Mouse (Mus musculus): ENCODE measurements around the gene Numbl.
A peak's percentile ranks its signal among the peaks of the same experiment; 100 is the strongest.
"Not testable (repeated sequence)": the region's sequence is repeated elsewhere in the genome, so short reads cannot be mapped to it uniquely, and the experiment has no call there.

Numbl gene

DNA sequence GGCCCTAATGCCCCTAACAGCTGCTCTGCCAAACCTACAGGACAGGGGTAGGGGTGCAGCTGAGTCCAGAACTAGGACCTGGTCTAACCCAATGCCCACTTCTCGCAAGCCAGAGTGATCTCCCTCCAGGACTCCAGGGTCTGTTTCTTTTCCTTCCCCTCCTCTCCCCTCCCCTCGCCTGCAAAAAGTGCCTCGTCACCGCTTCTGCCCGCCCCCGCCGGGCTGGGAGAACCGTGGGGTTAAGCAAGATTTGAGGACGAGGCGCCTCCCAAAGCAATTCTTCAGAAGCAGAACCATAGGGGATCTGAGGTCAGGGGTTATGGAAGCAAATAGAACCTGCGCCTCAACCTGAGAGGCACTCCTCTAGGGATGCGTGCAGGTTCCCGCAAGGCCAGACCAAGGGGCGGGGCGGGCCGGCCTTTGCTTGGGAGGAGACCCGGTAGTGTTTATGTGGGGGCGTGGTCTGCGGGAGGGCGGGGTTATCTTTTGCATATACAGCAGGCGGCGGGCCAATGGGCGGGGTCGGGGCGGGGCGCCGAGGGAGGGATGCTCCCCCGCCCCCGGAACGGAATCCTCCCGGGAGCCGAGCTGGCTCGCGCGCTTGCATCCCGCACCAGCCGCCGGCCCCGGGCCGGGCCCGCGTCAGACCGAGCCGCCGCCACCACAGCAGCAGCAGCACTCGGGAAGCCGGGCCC is at the start of gene Numbl:
Gene Numbl, plus strand, starts transcription at position 229 of the 695 bp plus-strand sequence.
- peak; percentile 89 for DNase-seq

DNA sequence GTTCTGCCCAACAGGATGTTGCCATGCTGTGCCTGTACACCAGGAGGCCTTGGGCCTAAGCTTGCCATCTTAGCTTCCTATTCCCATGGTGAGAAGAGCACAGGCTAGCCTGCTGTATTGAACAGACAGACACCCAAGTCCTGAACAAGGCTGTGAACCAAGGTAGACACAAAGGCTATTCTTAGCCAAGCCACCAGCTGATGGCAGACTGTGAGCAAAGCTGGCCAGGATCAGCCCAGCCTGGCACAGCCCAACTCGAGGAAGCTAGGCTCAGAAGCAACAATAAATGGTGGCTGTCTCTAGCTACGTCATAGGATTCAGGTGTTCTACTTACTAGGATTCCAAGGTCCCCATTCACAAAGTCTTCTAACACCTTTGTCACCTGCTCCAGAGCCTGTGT is 45.6 kb upstream of the Numbl start:
- DNase-seq: no peak

DNA sequence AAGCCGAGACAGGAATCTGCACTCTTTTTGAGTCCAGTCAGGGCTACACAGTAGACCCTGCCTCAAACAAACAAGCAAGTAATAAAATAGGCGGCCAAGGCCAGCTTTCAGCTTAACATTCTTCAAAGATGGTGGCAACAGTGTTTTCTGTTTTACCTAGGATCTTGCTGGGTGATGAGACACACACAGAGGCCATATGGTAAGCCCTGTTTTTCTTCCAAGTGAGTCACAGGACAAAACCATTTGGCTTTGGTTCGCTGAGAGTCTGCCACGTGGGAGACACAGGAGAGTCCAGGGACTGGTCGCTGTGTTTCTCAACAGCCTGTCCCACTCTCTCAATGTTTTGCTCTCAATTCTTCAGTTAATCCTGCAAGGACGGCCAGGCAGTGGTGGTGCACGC is 39.6 kb upstream of the Numbl start:
- DNase-seq: no peak

DNA sequence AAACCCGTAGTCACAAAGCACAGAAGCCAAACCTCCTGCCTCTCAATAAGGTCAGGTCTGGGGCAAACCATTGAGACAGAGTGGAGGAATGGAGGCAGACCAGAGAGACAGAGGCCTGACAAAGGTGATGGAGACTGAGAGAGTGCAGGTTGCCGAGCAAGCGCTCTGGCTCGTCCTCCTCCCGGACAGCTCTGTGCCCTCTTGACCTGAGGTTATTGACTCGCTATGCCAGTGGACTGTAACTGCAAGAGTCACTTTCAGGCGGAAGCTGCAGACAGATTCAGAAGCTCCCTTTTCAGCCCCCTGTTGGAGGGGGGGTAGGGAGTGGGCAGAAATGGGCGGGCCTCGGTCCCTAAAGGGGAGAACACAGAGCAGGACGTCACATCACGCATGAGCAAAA is 38.3 kb upstream of the Numbl start:
- DNase-seq: no peak

DNA sequence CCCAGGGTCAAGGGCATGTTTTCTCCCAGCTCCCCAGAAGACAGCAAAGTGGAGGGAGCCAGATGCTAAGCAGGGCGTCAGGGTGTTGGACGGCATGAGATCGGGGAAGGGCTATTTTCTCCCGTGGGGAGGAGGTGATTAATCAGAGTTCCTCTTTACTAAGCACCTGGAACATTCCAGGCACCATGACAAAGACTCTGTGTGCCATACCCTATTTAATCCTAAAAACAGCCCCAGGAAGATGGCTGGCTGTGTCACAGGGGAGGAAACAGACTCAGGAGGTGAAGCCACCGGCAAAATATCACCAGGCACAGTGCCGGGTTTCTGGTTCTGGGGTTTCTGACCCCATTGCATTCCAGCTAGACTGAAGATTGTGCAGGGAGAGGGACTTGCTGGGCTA is 36.3 kb upstream of the Numbl start:
- DNase-seq: no peak

DNA sequence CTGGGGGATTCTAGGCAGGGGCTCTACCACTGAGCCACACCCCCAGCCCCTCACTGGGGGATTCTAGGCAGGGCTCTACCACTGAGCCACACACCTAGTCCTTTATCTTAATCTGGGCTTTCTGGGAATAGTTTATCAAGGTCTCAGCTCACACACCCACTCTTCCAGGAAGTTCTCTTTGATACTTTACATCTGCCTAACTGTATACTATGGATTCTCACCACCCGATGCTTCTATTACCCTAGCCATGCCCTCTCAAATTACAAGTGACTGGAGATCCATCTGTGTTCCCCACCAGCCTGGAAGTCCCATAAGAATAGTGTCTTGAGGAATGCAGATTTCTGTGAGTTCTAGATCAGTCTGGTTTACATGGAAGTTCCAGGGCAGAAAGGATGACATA is 35.7 kb upstream of the Numbl start:
- no peak for DNase-seq

DNA sequence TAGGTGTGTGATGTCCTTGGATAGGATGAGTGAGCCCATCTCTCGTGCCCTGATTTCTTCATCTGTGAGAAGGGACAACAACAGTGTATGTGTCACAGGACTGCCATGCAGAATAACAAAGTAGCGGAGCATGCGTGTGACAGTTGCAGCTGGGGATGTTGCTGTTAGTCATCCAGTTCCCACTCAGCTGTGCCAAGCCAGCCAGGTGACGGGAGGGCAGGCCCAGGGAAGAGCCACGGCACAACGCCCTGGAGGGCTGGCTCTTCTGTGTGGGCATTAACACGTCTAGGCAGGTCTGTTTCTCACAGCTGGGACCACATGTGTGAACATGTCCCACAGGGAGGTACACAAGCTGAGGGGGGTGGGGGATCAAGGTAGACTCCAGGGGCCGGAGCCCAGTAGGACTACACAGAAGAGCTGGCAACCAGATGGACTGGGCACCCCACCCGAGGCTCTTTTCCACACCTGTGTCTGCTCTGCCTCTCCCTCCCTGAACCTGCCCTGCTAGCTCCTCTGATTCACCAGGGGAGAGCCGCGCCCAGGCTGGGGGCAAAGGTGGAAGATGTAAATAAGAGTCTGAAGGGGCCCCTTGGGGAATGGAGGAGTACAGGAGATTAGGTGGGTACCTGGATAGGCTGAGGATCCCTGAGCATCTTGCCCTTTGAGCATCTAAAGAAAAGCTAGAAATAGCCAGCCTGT is 33.2 kb upstream of the Numbl start:
- DNase-seq: no peak

DNA sequence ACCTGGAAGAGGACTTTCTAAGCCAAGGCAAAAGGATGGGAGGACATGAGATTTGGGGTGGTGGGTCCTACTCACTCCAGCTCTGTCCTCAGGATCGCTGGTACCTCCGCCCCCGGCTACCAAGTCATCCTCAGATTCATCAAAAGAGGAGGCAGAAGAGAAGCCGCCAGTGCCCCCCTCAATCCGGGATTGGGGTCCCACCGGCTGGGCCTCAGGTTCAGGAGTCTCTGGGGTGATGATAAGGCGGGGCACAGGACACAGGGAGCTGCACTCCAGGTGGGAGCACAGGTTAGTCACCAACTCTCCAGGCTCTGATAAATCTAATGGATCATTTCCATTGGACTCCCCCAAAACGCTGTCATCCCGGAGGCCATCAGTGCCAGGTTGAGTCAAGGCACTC is 31.0 kb upstream of the Numbl start:
- DNase-seq: no peak

DNA sequence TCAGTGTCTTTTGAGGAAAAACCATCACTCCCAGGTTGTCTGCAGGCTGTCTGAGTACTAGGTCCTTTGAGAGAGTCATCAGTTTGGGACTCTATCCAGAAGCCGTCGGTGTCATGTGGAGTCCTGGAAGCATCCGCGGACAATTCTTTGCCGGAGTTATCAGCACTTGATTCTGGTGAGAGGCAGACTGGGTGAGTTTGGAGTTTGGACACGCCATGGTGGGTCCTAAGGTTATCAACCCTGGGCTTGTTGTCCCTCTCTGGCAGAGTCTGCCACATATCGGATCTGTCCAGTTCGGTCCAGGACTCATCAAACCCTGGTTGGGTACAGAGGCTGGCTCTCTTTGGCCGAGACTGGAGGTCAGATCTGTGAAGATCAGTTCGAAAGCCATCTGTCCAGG is 30.6 kb upstream of the Numbl start:
- DNase-seq: no peak

DNA sequence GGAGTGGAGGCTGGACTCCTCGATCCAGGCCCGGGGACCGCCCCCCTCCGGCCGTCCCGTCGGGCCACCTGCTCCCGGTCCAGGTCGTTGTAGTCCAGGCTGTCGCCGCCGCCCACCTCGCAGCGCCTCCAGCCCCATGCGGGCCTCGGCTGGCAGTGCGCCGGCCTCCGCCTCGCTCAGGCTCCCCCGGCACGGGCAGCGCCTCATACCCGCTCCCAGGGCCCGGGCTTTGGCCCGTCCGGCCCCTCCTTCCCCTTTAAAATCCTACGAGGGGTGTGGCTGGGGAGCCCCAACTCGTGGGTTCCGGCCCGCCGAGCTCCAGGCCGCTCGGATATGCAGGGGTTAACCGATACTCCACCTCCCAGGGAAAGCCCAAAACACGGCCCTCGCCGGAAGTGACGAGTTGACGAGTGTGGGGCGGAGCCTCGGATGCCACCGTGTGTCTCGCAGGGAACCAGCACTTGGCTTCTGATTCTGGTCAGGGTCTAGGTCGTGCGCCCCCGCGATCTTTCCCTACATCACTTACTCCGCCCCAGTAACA is 29.9 kb upstream of the Numbl start, which contains the start of gene Itpkc:
Gene Itpkc, minus strand, starts transcription at position 381 of the 541 bp plus-strand sequence.
- peak; percentile 94 for DNase-seq

DNA sequence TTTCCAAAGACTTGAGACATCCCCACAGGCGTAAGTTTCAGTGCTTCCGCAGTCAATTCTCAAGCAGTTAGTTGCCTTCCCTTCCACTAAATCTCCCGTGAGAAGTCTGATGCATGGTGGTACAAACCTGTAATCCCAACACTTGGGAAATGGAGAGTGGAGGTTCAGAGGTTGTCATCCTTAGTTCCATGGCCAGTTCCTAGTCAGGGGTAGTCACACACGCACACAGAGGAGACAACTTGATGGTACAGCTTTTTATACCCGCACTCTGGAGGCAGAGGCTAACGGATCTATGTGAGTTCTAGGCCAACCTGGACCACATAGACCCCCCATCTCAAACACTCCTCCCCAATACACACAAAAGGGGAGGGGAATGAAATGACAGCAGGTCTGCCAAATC is 29.4 kb upstream of the Numbl start:
- no peak for DNase-seq

DNA sequence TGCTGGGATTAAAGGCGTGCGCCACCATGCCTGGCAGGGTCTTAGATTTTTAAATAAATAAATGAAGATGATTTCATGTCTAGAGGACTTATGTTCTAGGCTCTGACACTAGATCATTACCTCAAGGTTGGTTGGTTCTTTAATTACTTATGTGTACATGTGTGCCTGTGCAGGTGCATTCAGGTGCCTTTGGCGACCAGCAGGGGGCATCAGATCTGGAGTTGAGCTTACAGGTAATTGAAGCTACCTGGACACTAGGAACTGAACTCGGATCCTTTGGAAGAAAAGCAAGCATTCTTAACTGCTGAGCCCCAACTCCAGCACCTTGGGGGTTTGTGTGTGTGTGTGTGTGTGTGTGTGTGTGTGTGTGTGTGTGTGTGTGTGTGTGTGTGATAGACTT is 27.5 kb upstream of the Numbl start:
- no peak for DNase-seq

DNA sequence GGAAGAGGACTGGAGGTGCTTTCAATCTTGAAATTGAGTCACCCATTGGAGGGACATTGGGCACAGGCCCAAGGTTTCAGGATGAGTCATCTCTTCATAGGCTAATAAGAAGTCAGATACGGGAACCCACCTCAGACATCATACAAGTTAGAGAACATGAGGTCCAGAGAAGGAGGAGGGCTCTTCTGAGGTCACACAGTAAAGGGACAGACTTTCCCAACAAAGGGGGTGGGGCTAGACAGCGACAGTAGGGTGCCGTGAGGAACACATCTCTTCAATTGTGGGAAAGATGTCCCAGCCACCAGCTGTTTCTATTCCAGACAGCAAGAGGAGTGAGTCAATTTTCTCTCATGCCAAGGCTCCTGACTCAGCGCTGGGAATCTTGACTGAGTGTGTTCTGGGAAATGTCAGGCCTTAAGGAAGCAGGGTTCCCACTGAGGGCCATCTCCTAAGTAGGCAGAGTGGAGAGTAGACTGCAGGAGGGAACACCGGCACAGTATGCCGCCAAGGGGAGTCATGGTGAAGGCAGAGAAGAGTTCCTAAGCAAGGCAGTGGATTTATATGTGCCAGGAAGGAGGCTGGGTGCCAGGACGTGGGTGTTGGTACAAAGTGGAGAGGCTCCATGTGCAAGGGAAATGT is 26.4 kb upstream of the Numbl start:
- DNase-seq: peak; percentile 83

DNA sequence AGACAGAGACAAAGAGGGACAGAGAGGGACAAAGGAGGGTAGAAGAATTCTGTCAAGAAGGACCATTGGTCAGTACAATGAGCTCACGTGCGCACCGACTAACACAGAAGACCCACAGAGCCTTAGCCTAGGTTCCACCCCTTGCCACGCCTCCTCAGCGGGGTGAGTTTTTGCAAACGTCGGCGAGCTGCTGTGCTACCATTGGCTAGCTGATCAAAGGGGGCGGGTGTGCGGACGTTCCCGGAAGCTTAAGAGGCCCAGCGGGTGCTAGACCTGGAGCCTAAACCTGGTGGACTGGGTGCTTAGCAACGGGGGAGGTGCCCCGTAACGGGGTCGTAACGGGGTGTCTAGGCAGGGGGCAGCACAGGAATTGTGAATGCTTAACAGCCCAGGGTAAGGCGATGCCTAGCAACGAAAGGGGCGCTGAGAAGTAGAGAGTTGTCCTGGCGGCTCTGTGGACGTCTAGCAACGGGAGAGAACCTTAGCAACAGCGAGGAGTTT is 25.4 kb upstream of the Numbl start, which contains the start of gene Coq8b:
Gene Coq8b, plus strand, starts transcription at position 243 of the 501 bp plus-strand sequence.
- DNase-seq: peak; percentile 91

DNA sequence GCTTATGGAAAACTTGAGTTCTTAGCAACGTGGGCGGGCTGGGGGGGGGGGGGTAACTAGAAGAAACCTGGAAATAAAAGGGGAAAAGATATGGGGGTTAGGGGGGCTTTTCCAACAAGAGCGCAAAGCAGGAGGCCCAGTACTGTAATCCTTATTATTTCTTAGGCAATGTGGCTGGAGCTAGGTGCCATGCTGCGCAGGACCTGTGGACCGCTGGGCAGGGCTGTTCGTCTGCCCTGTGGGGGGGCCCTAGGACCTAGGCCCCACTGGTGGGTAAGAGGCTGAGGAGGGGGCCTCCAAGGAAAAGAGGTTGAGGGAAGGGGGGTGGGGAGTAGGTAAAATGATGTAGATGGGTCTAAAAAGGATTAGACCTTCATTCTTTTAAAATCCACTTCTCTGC is 24.9 kb upstream of the Numbl start:
- DNase-seq: no peak

DNA sequence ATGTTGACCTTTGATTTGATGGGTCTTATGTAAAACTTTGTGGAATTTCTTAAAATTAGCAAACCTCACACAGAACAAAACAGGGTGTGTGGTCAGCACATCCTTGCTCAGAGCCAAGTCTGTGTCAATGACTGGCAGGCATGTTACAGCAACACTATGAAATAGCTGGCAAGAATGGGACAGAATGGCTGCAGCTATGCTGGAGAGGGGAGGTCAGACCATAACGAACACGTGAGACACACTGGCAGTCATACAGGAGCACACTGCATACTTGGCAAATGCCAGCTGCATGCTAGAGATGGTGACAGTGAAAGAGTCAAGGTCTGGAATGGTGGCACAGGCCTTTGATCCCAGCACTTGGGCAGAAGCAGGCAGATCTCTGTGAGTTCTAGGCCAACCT is 22.5 kb upstream of the Numbl start:
- no peak for DNase-seq

DNA sequence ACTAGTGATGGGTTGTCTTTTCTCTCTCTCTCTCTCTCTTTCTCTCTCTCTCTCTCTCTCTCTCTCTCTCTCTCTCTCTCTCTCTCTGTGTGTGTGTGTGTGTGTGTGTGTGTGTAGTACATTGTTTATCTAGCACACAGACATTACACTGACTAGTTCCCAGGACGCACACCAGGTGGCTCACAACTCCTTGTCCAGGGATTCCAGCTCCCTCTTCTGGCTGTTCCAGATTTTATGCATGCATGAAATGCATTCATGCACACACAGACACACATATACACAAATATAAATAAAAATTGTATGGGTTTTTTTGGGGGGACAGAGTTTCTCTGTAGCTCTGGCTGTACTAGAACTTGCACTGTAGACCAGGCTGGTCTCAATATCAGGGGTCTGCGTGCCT is 20.7 kb upstream of the Numbl start:
- DNase-seq: no peak

DNA sequence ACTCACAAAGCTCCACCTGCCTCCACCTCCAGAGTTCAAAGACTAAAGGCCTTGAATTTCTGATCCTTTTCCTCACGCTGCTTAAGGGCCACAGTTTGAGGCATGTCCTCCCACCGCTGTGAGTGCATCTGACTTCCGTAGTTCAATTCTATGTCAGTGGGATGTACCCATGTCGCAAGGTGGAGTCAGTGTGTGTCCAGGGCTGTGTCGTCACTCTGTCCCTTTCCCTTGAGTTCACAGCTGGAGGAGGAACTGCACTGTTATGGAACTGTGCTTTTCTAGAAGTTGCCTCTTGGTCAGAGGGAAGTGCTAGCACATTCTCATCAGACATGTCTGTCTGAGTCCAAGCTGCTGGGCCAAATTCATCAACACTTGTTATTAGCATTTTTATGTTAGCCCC is 19.7 kb upstream of the Numbl start:
- no peak for DNase-seq

DNA sequence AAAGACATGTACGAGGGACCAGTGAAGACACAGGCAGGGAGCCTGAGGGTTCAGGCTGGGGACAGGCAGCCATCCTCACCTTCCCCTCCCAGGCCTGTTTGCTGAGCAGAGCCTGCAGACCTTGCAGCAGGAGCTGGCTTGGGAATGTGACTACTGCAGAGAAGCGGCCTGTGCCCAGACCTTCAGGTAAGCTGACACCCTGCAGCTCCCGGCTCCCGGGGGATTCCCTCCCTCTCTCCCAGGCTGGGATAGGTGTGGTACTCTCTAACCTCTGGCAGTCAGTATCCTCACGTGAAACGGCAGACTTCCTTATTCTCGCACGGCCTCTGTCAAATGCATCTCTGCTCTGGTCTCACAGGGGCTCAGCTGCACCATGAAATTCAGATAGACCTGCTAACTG is 15.0 kb upstream of the Numbl start:
- DNase-seq: no peak

DNA sequence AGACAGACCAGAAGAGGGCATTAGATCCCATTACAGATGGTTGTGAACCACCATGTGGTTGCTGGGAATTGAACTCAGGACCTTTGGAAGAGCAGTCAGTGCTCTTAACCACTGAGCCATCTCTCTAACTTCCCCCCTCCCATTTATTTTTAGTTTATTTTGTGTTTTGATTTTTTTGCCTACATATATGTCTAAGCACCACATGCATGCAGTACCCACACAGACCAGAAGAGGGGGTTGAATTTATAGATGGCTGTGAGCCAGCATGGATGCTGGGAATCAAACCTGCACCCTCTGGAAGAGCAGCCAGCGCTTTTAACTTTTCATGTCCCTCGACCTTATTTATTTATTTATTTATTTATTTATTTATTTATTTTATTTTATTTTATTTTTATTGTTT is 14.1 kb upstream of the Numbl start:
- not testable (repeated sequence) for DNase-seq

DNA sequence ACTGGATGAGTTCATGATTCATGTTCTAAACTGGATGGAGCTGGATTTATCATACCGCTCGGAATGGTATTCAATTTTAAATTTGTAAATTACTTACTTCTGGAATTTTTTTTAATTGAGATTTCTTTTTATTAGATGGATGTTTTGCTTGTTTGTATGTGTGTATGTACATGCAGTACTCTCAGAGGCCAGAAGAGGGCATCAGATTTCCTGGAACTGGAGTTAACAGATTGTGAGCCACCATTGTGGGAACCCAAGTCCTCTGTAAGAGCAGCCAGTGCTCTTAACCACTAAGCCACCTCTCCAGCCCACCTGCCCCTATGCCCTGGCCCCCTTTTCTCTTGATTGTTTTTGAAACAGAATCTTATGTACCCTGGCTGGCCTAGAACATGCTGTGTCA is 9.1 kb upstream of the Numbl start:
- no peak for DNase-seq

DNA sequence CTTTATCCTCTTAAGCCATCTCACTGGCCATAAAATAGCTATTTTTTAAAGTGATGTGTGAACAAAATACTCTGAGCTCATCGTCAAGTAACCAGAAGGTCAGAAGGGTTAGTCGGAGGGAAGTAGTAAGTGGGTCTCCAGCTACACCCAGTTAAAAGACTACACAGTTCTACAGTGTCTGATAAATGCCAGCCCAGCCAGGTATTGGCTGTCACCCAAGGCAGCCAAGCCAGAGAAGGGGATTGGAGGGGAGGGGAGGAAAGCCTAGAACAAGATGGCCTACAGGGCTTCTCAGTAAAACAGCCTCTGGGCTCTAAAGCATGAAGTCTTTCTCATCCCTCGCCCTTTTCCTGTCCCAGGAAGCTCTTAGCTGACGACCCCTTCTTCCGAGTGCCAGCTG is 8.3 kb upstream of the Numbl start:
- DNase-seq: no peak

DNA sequence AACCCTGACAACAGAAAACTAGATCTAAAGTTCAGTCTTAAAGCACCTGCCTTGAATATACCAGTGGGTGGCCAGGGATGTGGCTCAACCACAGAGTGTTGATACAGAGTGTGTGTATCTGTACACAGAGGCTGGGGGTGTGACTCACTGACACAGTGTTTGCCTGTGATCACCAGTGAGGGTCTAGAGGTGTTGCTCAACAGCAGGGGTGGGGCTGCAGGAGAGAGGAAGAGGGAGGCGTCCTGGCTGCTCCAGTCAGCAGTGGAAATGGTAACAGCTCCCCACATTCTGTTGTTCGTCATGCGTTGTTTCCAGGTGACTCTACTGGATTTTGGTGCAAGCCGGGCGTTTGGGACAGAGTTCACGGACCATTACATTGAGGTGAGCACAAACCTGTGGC is 6.3 kb upstream of the Numbl start:
- no peak for DNase-seq

DNA sequence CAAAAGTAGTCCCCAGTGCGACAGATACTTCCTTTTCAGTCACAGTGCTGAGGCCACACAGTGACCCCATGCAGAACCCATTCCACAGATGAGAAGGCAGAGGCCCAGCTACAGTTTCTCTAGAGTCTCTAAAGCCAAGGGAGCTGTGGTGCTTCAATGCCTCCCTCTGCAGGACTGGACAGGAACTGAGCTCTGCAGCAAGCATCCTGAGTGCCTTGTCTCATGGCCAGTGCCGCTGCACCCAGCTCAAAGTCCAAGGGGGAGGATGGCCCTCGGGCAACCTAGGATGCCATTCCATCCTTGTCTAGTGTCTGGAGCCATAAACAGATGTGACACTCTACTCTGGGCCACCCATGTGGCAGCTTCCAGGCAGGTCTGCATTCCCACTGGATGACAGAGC is 2.5 kb upstream of the Numbl start:
- DNase-seq: no peak

Data from right cerebral cortex, postnatal 25 days (tissue).